Mouse (Mus musculus): Measurements from ENCODE around the gene Irs2.

GRCm38 (mm10) chr8:10936646-10937045, 71.6 kb downstream of the Irs2 start:
- TF ChIP-seq CTCF (IDR thresholded peaks at IDR 0.05) (no peak), POLR2A (IDR thresholded peaks at IDR 0.05; ENCODE audit: insufficient read depth, low read depth, low read length) (no peak), EP300 (IDR thresholded peaks at IDR 0.05; ENCODE audit: insufficient read depth, low read depth, low read length) (no peak)

All from heart, adult 2 months (tissue).